Mouse (Mus musculus): ENCODE measurements around the gene Junb.

- no peak for TF ChIP-seq CTCF (IDR thresholded peaks at IDR 0.05; ENCODE audit: low read depth, low read length)
- TF ChIP-seq POLR2A (IDR thresholded peaks at IDR 0.05; ENCODE audit: extremely low read depth, insufficient read depth, low read length): no peak
Measured at GRCm38 (mm10) chr8:84973079-84973478, 5.4 kb downstream of the Junb start.

All from liver, adult 2 months (tissue).